Mouse (Mus musculus) liver, embryonic 14.5 days (tissue): ENCODE measurements around the gene Tefm.

Experiments
- CTCF ChIP-seq: IDR thresholded peaks from 2 replicates; pipeline ENCODE4 v1.5.1; 2016; ENCODE audit warnings: antibody characterized with exemption, low read depth, control low read depth
- EP300 ChIP-seq: IDR thresholded peaks from 2 replicates; pipeline ENCODE4 v1.6.1; 2016; ENCODE audit warnings: antibody characterized with exemption, low read depth

GRCm38 (mm10) chr11:80098444-80099056, 43.4 kb downstream of the Tefm start:
- no peak for TF ChIP-seq CTCF
- TF ChIP-seq EP300 = no peak
